Mouse (Mus musculus) E14TG2a.4 (cell line): ENCODE measurements around the gene Gm17617.

Experiments
- CTCF ChIP-seq: conservative IDR thresholded peaks from 2 replicates; pipeline ENCODE4 v1.5.1; 2014; ENCODE audit warnings: low read length
- NANOG ChIP-seq: IDR thresholded peaks from 2 replicates; pipeline ENCODE4 v1.6.1; 2014; ENCODE audit warnings: borderline replicate concordance, low read length, mixed read lengths
- POU5F1 ChIP-seq: IDR thresholded peaks from 2 replicates; pipeline ENCODE4 v1.6.1; 2014; ENCODE audit warnings: low read length, borderline replicate concordance

GRCm38 (mm10) chr13:55124903-55125302 is 8.4 kb downstream of the Gm17617 start:
- no peak for TF ChIP-seq CTCF
- TF ChIP-seq POU5F1 = no peak
- no peak for TF ChIP-seq NANOG
